Comparison of ENCODE assay signal across 8 mouse cellular contexts in genomic region chr12:75669258-75670106, GRCm38 (mm10). TPM values are rescaled to one million over a fixed set of nuclear protein-coding genes. Genes with fewer than 3 reads are reported as not detected.
DNase-seq lines count a peak whose midpoint lies in the region; ATAC-seq and TF ChIP-seq lines count a peak whose summit lies in the region.

Gene Wdr89, minus strand, starts transcription at chr12:75669537.

- peak within 1 kb of the TSS; percentile 80 for H3K9ac ChIP-seq in embryonic facial prominence, embryonic 13.5 days
- peak within 1 kb of the TSS; percentile 77 for H3K9ac ChIP-seq in limb, embryonic 12.5 days (replicated peaks)
- H3K9ac ChIP-seq in midbrain, embryonic 15.5 days: peak within 1 kb of the TSS; percentile 56

- TF ChIP-seq CTCF in kidney, adult 2 months (conservative IDR thresholded peaks at IDR 0.05; ENCODE audit: insufficient read depth, insufficient read length, low read depth, low read length): peak; percentile 30; the same call in 1 of the 2 replicates
- TF ChIP-seq CTCF in spleen, adult 2 months (IDR thresholded peaks at IDR 0.05; ENCODE audit: extremely low read depth, insufficient read depth, insufficient read length, insufficient replicate concordance): 0 out of 2 replicates have a peak, but pooled peaks have one; percentile 2

- peaks cover 14% of the 10 kb centered on the region for H3K4me1 ChIP-seq in embryonic facial prominence, embryonic 13.5 days
- peaks cover 10% of the 10 kb centered on the region; the same call in 1 of the 2 replicates for H3K4me1 ChIP-seq in kidney, adult 2 months (ENCODE audit: control insufficient read depth, insufficient read depth, low read length)
- peaks cover 13% of the 10 kb centered on the region for H3K4me1 ChIP-seq in limb, embryonic 12.5 days (replicated peaks)
- peaks cover 13% of the 10 kb centered on the region for H3K4me1 ChIP-seq in midbrain, embryonic 15.5 days
- H3K4me1 ChIP-seq in spleen, adult 2 months (ENCODE audit: control insufficient read depth, insufficient read depth, insufficient read length): peaks cover 8% of the 10 kb centered on the region

- DNase-seq in 3134 (ENCODE audit: extremely low read depth, insufficient read length, low spot score): peak; percentile 96
- peak; percentile 97 to 99 for DNase-seq in adrenal gland, postnatal 36 days
- DNase-seq in heart, adult 18-20 months: peak; percentile 96 to 100
- DNase-seq in kidney, adult 2 months: peak; percentile 100
- DNase-seq in spleen, adult 2 months (ENCODE audit: low read depth in 1 of 2, low spot score in 2 of 2): peak; percentile 98 to 100

- WGBS in embryonic facial prominence, embryonic 13.5 days: under 1% methylated on average over 55 of the region's 55 CpGs
- under 1% methylated on average over 55 of the region's 55 CpGs for WGBS in kidney, adult 2 months
- WGBS in limb, embryonic 12.5 days: under 1% methylated on average over 55 of the region's 55 CpGs
- under 1% methylated on average over 55 of the region's 55 CpGs for WGBS in midbrain, embryonic 15.5 days
- under 1% methylated on average over 55 of the region's 55 CpGs for WGBS in spleen, adult 2 months

- no peaks in the 10 kb centered on the region for H3K9me3 ChIP-seq in embryonic facial prominence, embryonic 13.5 days
- H3K9me3 ChIP-seq in limb, embryonic 12.5 days: no peaks in the 10 kb centered on the region
- H3K9me3 ChIP-seq in midbrain, embryonic 15.5 days: no peaks in the 10 kb centered on the region

- H3K27ac ChIP-seq in embryonic facial prominence, embryonic 13.5 days: peak within 1 kb of the TSS; percentile 88
- peak within 1 kb of the TSS; percentile 96 for H3K27ac ChIP-seq in kidney, adult 2 months (ENCODE audit: insufficient read depth, low read depth, low read length)
- peak within 1 kb of the TSS; percentile 86 for H3K27ac ChIP-seq in limb, embryonic 12.5 days
- H3K27ac ChIP-seq in midbrain, embryonic 15.5 days: peak within 1 kb of the TSS; percentile 81
- H3K27ac ChIP-seq in spleen, adult 2 months (ENCODE audit: insufficient read depth, low read length): peak within 1 kb of the TSS; percentile 94

- peak; percentile 67 for TF ChIP-seq POLR2A in kidney, adult 2 months (IDR thresholded peaks at IDR 0.05; ENCODE audit: low read depth, low read length)
- peak; percentile 81 for TF ChIP-seq POLR2A in spleen, adult 2 months (IDR thresholded peaks at IDR 0.05; ENCODE audit: low read depth, low read length)

- H3K27me3 ChIP-seq in embryonic facial prominence, embryonic 13.5 days: no peaks in the 10 kb centered on the region
- H3K27me3 ChIP-seq in kidney, adult 2 months (replicated peaks; ENCODE audit: control insufficient read depth, insufficient read depth, low read length): no peaks in the 10 kb centered on the region
- H3K27me3 ChIP-seq in limb, embryonic 12.5 days: no peaks in the 10 kb centered on the region
- no peaks in the 10 kb centered on the region for H3K27me3 ChIP-seq in midbrain, embryonic 15.5 days (replicated peaks)
- no peaks in the 10 kb centered on the region for H3K27me3 ChIP-seq in spleen, adult 2 months (ENCODE audit: control insufficient read depth, insufficient read depth, low read length)

- H3K4me2 ChIP-seq in embryonic facial prominence, embryonic 13.5 days: peak within 1 kb of the TSS; percentile 80
- H3K4me2 ChIP-seq in limb, embryonic 12.5 days: peak within 1 kb of the TSS; percentile 81
- H3K4me2 ChIP-seq in midbrain, embryonic 15.5 days: peak within 1 kb of the TSS; percentile 71

- ATAC-seq in embryonic facial prominence, embryonic 13.5 days (ENCODE audit: insufficient number of reproducible peaks, insufficient read depth, low FRiP score, low TSS enrichment, low read depth): peak; percentile 99
- ATAC-seq in limb, embryonic 12.5 days (ENCODE audit: insufficient number of reproducible peaks, insufficient read depth, low FRiP score, low TSS enrichment, low read depth): peak; percentile 99
- ATAC-seq in midbrain, embryonic 15.5 days (replicated peaks): peak; percentile 99

- peak within 1 kb of the TSS; percentile 66 for H3K4me3 ChIP-seq in embryonic facial prominence, embryonic 13.5 days
- peak within 1 kb of the TSS; percentile 80 for H3K4me3 ChIP-seq in kidney, adult 2 months (ENCODE audit: insufficient read depth, low read depth, low read length)
- peak within 1 kb of the TSS; percentile 59 for H3K4me3 ChIP-seq in limb, embryonic 12.5 days (replicated peaks)
- H3K4me3 ChIP-seq in midbrain, embryonic 15.5 days: peak within 1 kb of the TSS; percentile 62
- peak within 1 kb of the TSS; percentile 80 for H3K4me3 ChIP-seq in spleen, adult 2 months (ENCODE audit: extremely low read depth, insufficient read depth, insufficient read length)

- no peaks in the 10 kb centered on the region for H3K36me3 ChIP-seq in embryonic facial prominence, embryonic 13.5 days
- H3K36me3 ChIP-seq in kidney, adult 2 months (ENCODE audit: control insufficient read depth, insufficient read depth, low read length): no peaks in the 10 kb centered on the region
- no peaks in the 10 kb centered on the region for H3K36me3 ChIP-seq in limb, embryonic 12.5 days
- no peaks in the 10 kb centered on the region for H3K36me3 ChIP-seq in midbrain, embryonic 15.5 days (replicated peaks)
- no peaks in the 10 kb centered on the region for H3K36me3 ChIP-seq in spleen, adult 2 months (ENCODE audit: control insufficient read depth, insufficient read depth, low read length)

RNA-seq across cellular contexts. Expression of gene Wdr89, which starts in this region (rescaled TPM):
- total RNA-seq in adrenal gland, postnatal 36 days (2021): 1 to 10 TPM; 3.7 to 4.7 TPM
- 13.7 and 18.1 TPM in 2 replicates for polyA plus RNA-seq in embryonic facial prominence, embryonic 13.5 days (2015; fragmentation: Nextera tagmentation; extraction: Ambion mirVana)
- total RNA-seq in heart, adult 18-20 months (2021): 1 to 10 TPM; 3.0 to 3.1 TPM
- polyA plus RNA-seq in kidney, adult 2 months (2012; rRNA removed): 2.5 and 3.8 TPM in 2 replicates
- polyA plus RNA-seq in limb, embryonic 12.5 days (2016; fragmentation: Nextera tagmentation; extraction: Ambion mirVana): 13.7 and 14.0 TPM in 2 replicates
- 4.7 and 5.1 TPM in 2 replicates for polyA plus RNA-seq in midbrain, embryonic 15.5 days (2015; fragmentation: Nextera tagmentation; extraction: Ambion mirVana)
- polyA plus RNA-seq in spleen, adult 2 months (2012; rRNA removed): 3.0 and 4.0 TPM in 2 replicates

Comparison
In these comparisons a context has a peak if more than half of its experiments do, and no peak if none do; other contexts are left out.
1. Peak in every context shown above with its lines: DNase-seq, ATAC-seq, H3K4me3 ChIP-seq and H3K27ac ChIP-seq.